Mouse (Mus musculus): ENCODE results near the gene Ntsr2. TPM values are rescaled to one million over a fixed set of nuclear protein-coding genes. Genes with fewer than 3 reads are reported as not detected.

Ntsr2 gene
- polyA plus RNA-seq, 1 experiment from 2014 or later = 0.10 TPM

GRCm38 (mm10) chr12:16698691-16699090, 45.5 kb downstream of the Ntsr2 start:
- H3K4me2 ChIP-seq (replicated peaks) = no peak overlapping the region
- no peaks in the 10 kb centered on the region for H3K4me1 ChIP-seq
- peaks cover 10% of the 10 kb centered on the region; the same call in 1 of the 2 replicates for H3K36me3 ChIP-seq
- no peaks in the 10 kb centered on the region for H3K27me3 ChIP-seq
- no peak overlapping the region for H3K9ac ChIP-seq
- no peak overlapping the region for H3K27ac ChIP-seq
- WGBS = 84% methylated on average over 1 of the region's 1 CpGs
- ATAC-seq (ENCODE audit: insufficient number of reproducible peaks, insufficient read depth, low FRiP score, low TSS enrichment) = no peak
- no peak overlapping the region for H3K4me3 ChIP-seq
- no peaks in the 10 kb centered on the region for H3K9me3 ChIP-seq

Other genes starting within 250 kb of the Ntsr2 start
- gene Lpin1, start 42.4 kb upstream of the Ntsr2 start, polyA plus RNA-seq (2016; fragmentation: Nextera tagmentation; extraction: Ambion mirVana) = 8.0 and 8.8 TPM in 2 replicates
- 5.6 and 6.0 TPM in 2 replicates for gene Greb1, start 147.5 kb downstream of the Ntsr2 start, polyA plus RNA-seq (2016; fragmentation: Nextera tagmentation; extraction: Ambion mirVana)
- gene E2f6, start 157.6 kb downstream of the Ntsr2 start, polyA plus RNA-seq (2016; fragmentation: Nextera tagmentation; extraction: Ambion mirVana) = 83.4 and 87.3 TPM in 2 replicates
- gene Rock2, start 241.5 kb downstream of the Ntsr2 start, polyA plus RNA-seq (2016; fragmentation: Nextera tagmentation; extraction: Ambion mirVana) = 18.9 and 19.5 TPM in 2 replicates

Measured in embryonic facial prominence, embryonic 12.5 days (tissue).